Mouse (Mus musculus): ENCODE measurements around the gene Zcwpw1. TPM values are rescaled to one million over a fixed set of nuclear protein-coding genes. Genes with fewer than 3 reads are reported as not detected.
A peak's percentile ranks its signal among the peaks of the same experiment; 100 is the strongest.

The Zcwpw1 gene
- polyA plus RNA-seq, 1 experiment from 2014 or later = 1.9 TPM

DNA sequence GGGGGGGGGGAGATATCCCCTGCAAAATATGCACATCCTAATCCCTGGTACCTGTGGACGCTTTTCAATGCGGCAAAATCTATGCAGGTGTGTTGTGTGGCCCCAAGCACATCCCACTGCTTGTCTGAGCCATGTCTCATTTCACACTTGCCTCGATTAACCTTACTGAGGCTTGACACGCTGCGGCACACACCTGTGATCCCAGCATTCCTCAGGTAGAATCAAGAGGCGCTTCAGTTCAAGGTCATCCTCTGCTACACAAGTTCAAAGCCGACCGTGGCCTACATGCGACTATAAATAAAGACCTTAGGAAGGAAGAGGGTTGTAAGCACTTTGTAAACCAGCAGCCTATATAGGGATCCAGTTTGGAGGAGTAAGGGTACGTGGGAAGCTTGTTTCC is 45.5 kb upstream of the Zcwpw1 start:
- peak overlapping the region; percentile 70; the same call in 1 of the 2 replicates for H3K4me3 ChIP-seq (ENCODE audit: low read depth, low read length)
- no peaks in the 10 kb centered on the region for H3K27me3 ChIP-seq (ENCODE audit: insufficient read depth, low read length)
- peaks cover 23% of the 10 kb centered on the region for H3K4me1 ChIP-seq (ENCODE audit: insufficient read depth)
- peak overlapping the region; percentile 72; the same call in 1 of the 2 replicates for H3K27ac ChIP-seq (ENCODE audit: low read depth)
- peak overlapping the region; percentile 97 for H3K4me2 ChIP-seq (ENCODE audit: low read depth, low read length)
- no peaks in the 10 kb centered on the region for H3K36me3 ChIP-seq (replicated peaks; ENCODE audit: insufficient read depth, low read length)
- WGBS (ENCODE audit: insufficient replicate concordance) = 56% methylated on average over 10 of the region's 10 CpGs
- no peak for TF ChIP-seq EP300 (IDR thresholded peaks at IDR 0.05; ENCODE audit: low read depth)
- no peak for TF ChIP-seq CTCF (IDR thresholded peaks at IDR 0.05; ENCODE audit: low read depth)
- no peaks in the 10 kb centered on the region for H3K9me3 ChIP-seq (ENCODE audit: low read length)
- DNase-seq (no peak), ATAC-seq (no peak)
- no peak overlapping the region; the same call in 1 of the 2 replicates for H3K9ac ChIP-seq (replicated peaks)

DNA sequence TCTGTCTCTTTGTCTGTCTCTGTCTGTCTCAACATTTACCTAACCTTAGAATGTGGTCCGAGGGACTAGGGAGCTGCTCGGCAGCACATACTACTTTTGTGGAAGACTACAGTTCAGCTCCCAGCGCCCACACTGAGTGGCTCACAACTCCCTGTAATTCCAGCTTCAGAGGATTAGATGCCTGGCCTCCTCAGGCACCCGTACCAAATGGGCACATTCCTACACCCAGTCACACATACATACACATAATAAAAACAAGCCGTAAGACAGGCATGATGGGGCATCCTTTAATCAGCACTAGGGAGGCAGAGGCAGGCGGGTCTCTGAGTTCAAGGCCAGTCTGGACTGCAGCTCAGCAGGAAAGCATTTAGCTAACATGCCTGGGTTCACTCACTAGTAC is 44.8 kb upstream of the Zcwpw1 start:
- Histone ChIP-seq H3K27ac (ENCODE audit: low read depth) (no peak overlapping the region), H3K4me1 (ENCODE audit: insufficient read depth) (peaks cover 29% of the 10 kb centered on the region), H3K4me3 (ENCODE audit: low read depth, low read length) (no peak overlapping the region), H3K27me3 (ENCODE audit: insufficient read depth, low read length) (no peaks in the 10 kb centered on the region), H3K9me3 (ENCODE audit: low read length) (no peaks in the 10 kb centered on the region), H3K9ac (replicated peaks) (no peak overlapping the region), H3K4me2 (ENCODE audit: low read depth, low read length) (no peak overlapping the region), H3K36me3 (replicated peaks; ENCODE audit: insufficient read depth, low read length) (no peaks in the 10 kb centered on the region)
- ATAC-seq (no peak), DNase-seq (no peak)
- 90% methylated on average over 6 of the region's 6 CpGs for WGBS (ENCODE audit: insufficient replicate concordance)
- TF ChIP-seq CTCF (IDR thresholded peaks at IDR 0.05; ENCODE audit: low read depth) = no peak
- no peak for TF ChIP-seq EP300 (IDR thresholded peaks at IDR 0.05; ENCODE audit: low read depth)

DNA sequence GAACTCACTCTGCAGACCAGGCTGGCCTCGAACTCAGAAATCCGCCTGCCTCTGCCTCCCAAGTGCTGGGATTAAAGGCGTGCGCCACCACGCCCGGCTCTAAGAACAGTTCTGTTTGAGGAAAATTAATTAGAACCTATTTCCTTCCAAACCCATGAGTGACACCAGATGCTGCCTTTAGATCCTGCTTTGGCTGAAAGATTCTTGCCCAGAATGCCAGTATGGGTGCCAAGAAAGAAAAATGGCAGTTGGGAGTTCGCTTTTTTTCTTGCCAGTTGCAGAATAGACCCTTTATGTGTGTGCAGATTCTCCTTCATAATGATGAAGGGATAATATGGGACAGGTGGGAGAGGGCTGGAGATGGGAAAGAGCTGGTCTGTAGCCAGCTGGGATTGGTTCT is 43.4 kb upstream of the Zcwpw1 start:
- Histone ChIP-seq H3K36me3 (replicated peaks; ENCODE audit: insufficient read depth, low read length) (no peaks in the 10 kb centered on the region), H3K4me2 (ENCODE audit: low read depth, low read length) (no peak overlapping the region), H3K9ac (replicated peaks) (no peak overlapping the region), H3K9me3 (ENCODE audit: low read length) (no peaks in the 10 kb centered on the region), H3K4me1 (ENCODE audit: insufficient read depth) (peaks cover 40% of the 10 kb centered on the region), H3K27ac (ENCODE audit: low read depth) (no peak overlapping the region), H3K4me3 (ENCODE audit: low read depth, low read length) (no peak overlapping the region), H3K27me3 (ENCODE audit: insufficient read depth, low read length) (no peaks in the 10 kb centered on the region)
- TF ChIP-seq CTCF (IDR thresholded peaks at IDR 0.05; ENCODE audit: low read depth) = no peak
- no peak for TF ChIP-seq EP300 (IDR thresholded peaks at IDR 0.05; ENCODE audit: low read depth)
- WGBS (ENCODE audit: insufficient replicate concordance) = 92% methylated on average over 7 of the region's 7 CpGs
- DNase-seq (no peak), ATAC-seq (no peak)

DNA sequence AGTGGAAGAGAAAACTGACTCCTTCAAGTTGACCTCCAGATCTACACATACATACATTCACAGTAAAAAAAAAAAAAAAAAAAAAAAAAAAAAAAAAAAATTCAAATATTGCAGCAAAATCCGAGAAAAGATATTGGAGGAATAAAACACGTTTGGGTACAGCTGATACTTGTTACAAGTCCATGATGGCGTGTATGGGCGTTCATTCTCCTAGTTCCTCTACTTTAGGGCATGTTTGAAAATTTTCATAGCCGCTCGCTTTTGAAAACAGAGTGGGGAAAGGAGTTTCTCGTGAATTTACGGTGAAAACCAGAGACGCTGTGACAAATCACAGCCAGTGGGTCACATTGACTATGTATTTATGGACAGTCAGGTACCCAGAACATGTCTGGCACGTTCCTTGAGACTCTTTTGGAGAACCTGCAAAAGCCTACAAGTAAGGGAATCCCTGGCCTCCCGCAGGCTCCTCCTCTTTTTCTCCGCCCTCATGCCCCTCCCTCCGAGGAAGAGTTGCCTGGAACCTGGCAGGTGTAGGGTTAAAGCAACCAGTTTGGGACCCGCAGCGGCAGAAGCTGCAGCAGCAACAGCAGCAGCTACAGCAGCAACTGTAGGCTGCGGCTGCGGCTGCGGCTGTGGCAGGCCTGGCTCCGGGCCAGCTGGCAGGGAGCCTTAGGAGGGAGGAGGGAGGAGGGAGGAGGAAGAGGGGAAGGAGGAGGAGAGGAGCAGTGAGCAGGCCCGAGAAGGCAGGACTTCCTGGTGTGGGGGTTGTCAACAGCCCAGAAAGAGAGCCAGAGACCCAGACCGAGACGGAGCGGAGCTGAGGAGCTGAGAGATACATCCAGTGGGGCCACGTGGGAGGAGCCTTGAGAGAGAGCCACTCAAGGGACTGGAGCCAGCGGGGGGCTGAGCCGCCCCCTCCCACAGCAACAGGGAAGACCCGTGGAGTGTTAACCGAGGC is 42.1 kb upstream of the Zcwpw1 start, which contains the start of gene Tsc22d4:
Gene Tsc22d4, plus strand, starts transcription at position 517 of the 958 bp plus-strand sequence.
- TF ChIP-seq EP300 (IDR thresholded peaks at IDR 0.05; ENCODE audit: low read depth) = peak; percentile 67
- 0 out of 2 replicates have a peak, but pooled peaks have one; percentile 1 for TF ChIP-seq CTCF (IDR thresholded peaks at IDR 0.05; ENCODE audit: low read depth)
- peak within 1 kb of the TSS; percentile 91 for H3K9ac ChIP-seq (replicated peaks)
- H3K27me3 ChIP-seq (ENCODE audit: insufficient read depth, low read length) = no peaks in the 10 kb centered on the region
- peak; percentile 95 for DNase-seq
- WGBS (ENCODE audit: insufficient replicate concordance) = 2% methylated on average over 27 of the region's 28 CpGs
- no peaks in the 10 kb centered on the region for H3K9me3 ChIP-seq (ENCODE audit: low read length)
- peak within 1 kb of the TSS; percentile 99 for H3K27ac ChIP-seq (ENCODE audit: low read depth)
- peaks cover 43% of the 10 kb centered on the region for H3K4me1 ChIP-seq (ENCODE audit: insufficient read depth)
- ATAC-seq = peak; percentile 76
- peaks cover under 1% of the 10 kb centered on the region; the same call in 1 of the 2 replicates for H3K36me3 ChIP-seq (replicated peaks; ENCODE audit: insufficient read depth, low read length)
- peak within 1 kb of the TSS; percentile 83 for H3K4me2 ChIP-seq (ENCODE audit: low read depth, low read length)
- H3K4me3 ChIP-seq (ENCODE audit: low read depth, low read length) = peak within 1 kb of the TSS; percentile 75

DNA sequence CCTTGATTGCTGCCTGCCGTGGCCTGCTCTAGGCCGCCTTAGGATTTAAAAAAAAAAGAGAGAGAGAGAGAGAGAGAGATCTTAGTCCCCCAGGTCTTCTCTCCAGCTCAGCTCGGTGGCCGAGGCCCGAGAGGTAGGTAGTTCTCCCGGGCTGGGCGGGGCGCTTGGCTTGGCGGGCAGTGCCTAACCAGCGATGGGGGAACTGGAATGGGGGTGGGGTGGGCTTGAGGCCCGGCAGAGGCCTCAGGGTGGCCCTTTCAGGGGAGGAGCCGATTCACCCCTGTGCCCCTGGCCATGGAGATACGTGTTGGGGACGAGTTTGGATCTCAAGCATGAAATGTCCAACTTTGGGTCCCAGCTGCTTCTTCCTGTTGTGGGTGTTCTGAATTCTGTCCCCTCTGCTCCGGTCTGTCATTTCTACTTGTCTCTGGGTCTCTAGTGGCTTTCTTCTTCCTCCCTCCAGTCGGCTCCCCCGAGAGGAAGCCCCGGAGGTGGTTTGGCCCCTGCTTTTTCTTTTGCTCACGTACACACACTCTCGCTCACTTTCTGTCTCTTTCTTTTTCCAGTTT is 41.2 kb upstream of the Zcwpw1 start:
- TF ChIP-seq CTCF (IDR thresholded peaks at IDR 0.05; ENCODE audit: low read depth) (no peak), EP300 (IDR thresholded peaks at IDR 0.05; ENCODE audit: low read depth) (no peak)
- Histone ChIP-seq H3K4me2 (ENCODE audit: low read depth, low read length) (peak overlapping the region; percentile 83), H3K4me3 (ENCODE audit: low read depth, low read length) (peak overlapping the region; percentile 75), H3K4me1 (ENCODE audit: insufficient read depth) (peaks cover 38% of the 10 kb centered on the region), H3K9me3 (ENCODE audit: low read length) (no peaks in the 10 kb centered on the region), H3K36me3 (replicated peaks; ENCODE audit: insufficient read depth, low read length) (peaks cover 9% of the 10 kb centered on the region), H3K9ac (replicated peaks) (peak overlapping the region; percentile 91), H3K27me3 (ENCODE audit: insufficient read depth, low read length) (no peaks in the 10 kb centered on the region), H3K27ac (ENCODE audit: low read depth) (peak overlapping the region; percentile 99)
- ATAC-seq = peak; percentile 62
- WGBS (ENCODE audit: insufficient replicate concordance) = 2% methylated on average over 20 of the region's 20 CpGs
- peak; percentile 86 for DNase-seq

DNA sequence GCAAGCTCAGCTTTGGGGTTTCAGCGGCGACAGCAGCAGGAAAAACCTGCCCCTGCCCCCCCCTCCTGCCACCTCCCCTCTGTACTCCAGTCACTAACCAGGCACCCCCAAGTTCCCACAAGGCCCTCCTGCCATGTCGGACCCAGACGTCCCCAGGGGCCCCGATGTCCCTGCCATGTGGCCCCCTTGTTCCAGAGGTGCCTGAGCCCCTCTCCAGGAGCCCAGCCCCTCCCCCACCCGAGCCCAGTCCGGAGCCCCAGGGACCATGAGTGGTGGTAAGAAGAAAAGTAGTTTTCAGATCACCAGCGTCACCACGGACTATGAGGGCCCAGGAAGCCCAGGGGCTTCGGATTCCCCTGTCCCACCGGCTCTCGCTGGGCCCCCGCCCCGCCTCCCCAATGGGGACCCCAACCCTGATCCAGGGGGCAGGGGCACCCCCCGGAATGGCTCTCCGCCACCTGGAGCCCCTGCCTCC is 40.7 kb upstream of the Zcwpw1 start:
- peaks cover 33% of the 10 kb centered on the region for H3K4me1 ChIP-seq (ENCODE audit: insufficient read depth)
- H3K9ac ChIP-seq (replicated peaks) = peak overlapping the region; percentile 91
- peaks cover 15% of the 10 kb centered on the region for H3K36me3 ChIP-seq (replicated peaks; ENCODE audit: insufficient read depth, low read length)
- 2% methylated on average over 16 of the region's 16 CpGs for WGBS (ENCODE audit: insufficient replicate concordance)
- peak overlapping the region; percentile 83 for H3K4me2 ChIP-seq (ENCODE audit: low read depth, low read length)
- TF ChIP-seq EP300 (IDR thresholded peaks at IDR 0.05; ENCODE audit: low read depth) = no peak
- TF ChIP-seq CTCF (IDR thresholded peaks at IDR 0.05; ENCODE audit: low read depth) = no peak
- peak overlapping the region; percentile 99 for H3K27ac ChIP-seq (ENCODE audit: low read depth)
- H3K27me3 ChIP-seq (ENCODE audit: insufficient read depth, low read length) = no peaks in the 10 kb centered on the region
- DNase-seq (peak; percentile 63), ATAC-seq (peak; percentile 6; the same call in 1 of the 2 replicates)
- peak overlapping the region; percentile 75 for H3K4me3 ChIP-seq (ENCODE audit: low read depth, low read length)
- H3K9me3 ChIP-seq (ENCODE audit: low read length) = no peaks in the 10 kb centered on the region
